Mouse (Mus musculus) cerebellum, postnatal 25 days (tissue): ENCODE measurements around the gene Lamtor2.

Experiments
- DNase-seq, 2 experiments: peaks; one replicate each; pipeline ENCODE4 v3.0.0; 2021; ENCODE audit warnings: mixed read lengths in 2 of 2

The Lamtor2 gene

DNA sequence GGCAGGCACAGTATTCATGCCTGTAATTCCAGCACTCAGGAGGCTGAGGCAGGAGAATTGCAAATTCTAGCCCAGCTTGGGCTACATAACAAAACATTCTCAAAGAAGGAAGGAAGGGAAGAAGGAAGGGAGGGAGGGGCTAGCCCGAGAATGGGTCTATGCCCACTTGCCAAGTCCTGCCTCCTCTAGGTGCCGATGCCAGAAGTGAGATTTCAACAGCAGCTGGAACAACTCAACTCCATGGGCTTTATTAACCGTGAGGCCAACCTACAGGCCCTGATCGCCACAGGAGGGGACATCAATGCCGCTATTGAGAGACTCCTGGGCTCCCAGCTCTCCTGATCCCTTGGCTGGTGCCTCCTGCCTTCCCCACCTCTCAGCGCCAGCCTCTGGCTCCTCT is 15.0 kb upstream of the Lamtor2 start:
- DNase-seq: no peak

DNA sequence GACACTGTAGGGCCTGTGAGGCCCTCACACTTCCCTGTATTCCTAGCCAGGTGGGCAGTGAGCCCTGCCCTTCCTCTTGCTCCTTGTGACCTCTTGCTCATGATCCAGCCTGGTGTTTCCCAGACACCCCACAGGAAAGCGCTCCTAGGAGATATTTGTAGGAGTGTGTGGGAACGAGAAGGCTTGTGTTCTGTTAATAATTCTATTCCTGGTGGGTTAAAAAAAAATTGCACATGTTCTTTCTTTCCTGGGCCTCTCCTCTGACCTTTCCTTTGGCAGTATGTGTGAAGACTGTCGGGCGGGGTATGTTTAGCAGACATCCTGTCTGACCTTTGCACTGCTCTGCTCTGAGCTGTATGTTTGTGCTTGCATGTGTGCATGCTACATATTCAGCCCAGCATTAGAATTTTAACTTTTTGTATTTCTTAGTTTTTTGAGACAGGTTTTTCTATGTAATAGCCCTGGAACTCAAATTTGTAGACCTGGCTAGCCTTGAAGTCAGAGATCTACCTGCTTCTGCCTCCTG is 13.7 kb upstream of the Lamtor2 start:
- no peak for DNase-seq

DNA sequence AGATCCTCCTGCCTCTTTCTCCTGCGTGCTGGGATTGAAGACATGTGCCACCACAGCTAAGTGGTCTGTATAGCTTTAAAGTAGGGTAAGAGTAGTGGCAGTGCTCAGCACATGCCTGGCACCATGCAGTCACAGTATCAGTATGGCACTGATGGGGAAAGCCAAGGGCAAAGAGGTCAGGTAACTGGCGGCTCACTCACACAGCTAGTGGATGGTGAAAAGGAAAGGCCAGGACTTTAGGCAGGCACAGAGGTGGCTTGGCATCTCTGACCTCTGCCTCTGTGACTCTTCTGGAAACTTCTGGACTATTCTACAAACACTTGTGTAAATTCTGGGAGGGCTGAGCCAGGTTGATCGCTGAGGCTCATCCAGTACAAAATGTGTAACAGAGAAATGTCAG is 13.2 kb upstream of the Lamtor2 start:
- no peak for DNase-seq

GRCm38 (mm10) chr3:88563966-88564365 is 11.1 kb upstream of the Lamtor2 start:
- DNase-seq: no peak

DNA sequence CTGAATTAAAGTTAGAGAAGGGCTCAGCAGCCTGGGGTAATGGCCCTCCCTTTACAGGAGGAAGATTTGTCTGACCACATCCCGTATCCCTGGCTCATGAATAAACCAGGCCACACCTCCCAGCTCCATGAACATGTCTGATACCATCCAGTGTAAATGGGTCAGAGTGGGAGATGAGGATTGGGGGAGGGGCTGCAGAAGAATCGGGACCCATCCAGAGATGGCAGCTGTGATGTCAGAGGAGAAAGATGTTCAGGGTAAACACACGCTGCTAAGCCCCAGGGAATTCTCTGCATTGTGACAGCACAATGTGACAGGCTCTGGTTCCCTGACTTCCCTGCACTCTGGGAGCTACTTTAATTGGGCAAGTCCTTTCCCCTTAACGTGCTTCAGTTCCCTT is 10.6 kb upstream of the Lamtor2 start:
- peak in 1 of 2 experiments; percentile 4 for DNase-seq

GRCm38 (mm10) chr3:88561989-88562388 is 9.1 kb upstream of the Lamtor2 start:
- peak in 1 of 2 experiments; percentile 45 for DNase-seq

- DNase-seq: no peak
Observed at GRCm38 (mm10) chr3:88559596-88559995, 6.7 kb upstream of the Lamtor2 start.

GRCm38 (mm10) chr3:88556616-88557015 is 3.7 kb upstream of the Lamtor2 start:
- DNase-seq: no peak

DNA sequence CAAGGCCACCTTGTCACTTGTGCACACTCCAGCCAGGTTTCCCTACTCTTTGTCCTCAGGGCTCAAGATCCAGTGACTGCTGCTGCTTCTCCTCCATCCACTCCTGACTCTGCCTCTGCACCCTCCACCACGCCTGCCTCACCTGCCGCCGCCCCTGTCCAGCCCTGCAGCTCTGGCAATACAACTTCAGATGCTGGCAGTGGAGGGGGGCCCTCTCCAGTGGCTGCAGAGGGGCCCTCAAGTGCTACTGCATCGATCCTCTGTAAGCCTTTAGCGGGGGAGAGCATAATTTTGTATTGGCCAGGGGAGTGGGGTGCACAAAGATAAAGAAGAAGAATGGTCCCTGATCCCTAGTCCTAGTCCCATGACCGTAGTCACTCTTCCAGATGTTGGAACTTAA is 2.9 kb upstream of the Lamtor2 start:
- DNase-seq: peak in 1 of 2 experiments; percentile 29

DNA sequence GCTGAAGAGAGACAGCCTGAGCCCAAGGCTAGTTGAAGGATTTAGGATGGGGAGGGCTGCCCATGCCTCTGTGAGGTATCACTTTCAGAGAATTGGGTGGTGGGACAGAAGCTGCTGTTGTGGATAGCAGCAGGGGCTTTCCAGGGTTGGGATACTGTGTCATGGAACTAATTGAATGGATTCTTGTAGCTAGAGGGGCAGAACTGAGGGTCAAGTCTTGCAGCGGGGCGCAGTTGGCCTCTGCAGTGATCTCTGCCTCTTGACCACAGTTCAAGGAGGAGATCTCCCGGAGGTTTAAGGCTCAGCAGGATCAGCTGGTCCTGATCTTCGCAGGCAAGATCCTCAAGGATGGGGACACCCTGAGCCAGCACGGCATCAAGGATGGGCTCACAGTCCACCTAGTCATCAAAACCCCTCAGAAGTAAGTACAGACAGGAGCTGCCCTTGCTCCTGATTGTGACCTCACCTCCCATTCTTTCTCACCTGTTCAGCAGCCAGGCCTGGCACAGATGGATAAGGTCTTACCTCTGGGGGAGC is 2.3 kb upstream of the Lamtor2 start:
- DNase-seq: peak; percentile 7 to 21

DNA sequence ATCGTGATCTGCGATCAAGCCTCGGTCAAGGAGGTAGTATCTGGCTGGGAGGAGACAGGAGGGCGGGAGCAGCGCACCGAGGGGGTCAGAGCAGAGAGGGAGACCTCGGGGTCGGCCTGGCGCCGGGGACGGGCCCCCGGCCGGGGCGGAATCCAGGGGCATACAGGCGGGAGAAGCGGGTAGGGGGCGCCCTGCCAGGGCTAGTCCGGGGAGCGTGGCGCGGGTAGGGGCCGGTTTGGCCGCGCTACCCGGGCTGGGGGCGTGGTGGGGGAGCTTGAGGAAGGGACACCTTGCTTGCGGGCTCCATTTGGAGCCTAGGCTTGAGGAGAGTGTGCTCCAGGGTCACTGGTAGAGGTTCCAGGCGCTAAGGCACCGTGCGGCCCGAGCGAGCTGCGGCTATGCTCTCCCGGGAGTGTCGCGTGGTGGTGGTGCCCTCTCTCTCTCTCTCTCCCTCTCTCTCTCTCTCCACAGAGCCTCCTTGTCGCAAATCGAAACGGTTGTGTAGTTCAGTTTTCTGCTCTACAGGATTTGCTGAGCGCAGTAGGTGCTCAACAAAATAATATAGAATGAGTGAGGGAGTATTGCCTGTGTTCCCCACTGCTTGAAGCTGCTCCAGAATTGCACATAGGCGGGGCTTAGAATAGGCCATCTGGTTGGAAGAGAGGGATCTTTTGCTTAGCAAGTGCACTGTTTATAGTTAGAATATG is 1.2 kb upstream of the Lamtor2 start:
- DNase-seq: peak in 1 of 2 experiments; percentile 79

- peak; percentile 95 for DNase-seq
Observed at GRCm38 (mm10) chr3:88553525-88553879, 628 bp upstream of the Lamtor2 start, which contains the start of gene Ubqln4. Ubqln4 (plus strand) TSS chr3:88553758.

GRCm38 (mm10) chr3:88552082-88552645 is 710 bp downstream of the Lamtor2 start:
- no peak for DNase-seq

GRCm38 (mm10) chr3:88551586-88551985 is 1.3 kb downstream of the Lamtor2 start:
- DNase-seq: no peak

- no peak for DNase-seq
Observed at GRCm38 (mm10) chr3:88548180-88548917, 4.5 kb downstream of the Lamtor2 start, which contains the start of gene Rab25. Rab25 (minus strand) TSS chr3:88548300.

DNA sequence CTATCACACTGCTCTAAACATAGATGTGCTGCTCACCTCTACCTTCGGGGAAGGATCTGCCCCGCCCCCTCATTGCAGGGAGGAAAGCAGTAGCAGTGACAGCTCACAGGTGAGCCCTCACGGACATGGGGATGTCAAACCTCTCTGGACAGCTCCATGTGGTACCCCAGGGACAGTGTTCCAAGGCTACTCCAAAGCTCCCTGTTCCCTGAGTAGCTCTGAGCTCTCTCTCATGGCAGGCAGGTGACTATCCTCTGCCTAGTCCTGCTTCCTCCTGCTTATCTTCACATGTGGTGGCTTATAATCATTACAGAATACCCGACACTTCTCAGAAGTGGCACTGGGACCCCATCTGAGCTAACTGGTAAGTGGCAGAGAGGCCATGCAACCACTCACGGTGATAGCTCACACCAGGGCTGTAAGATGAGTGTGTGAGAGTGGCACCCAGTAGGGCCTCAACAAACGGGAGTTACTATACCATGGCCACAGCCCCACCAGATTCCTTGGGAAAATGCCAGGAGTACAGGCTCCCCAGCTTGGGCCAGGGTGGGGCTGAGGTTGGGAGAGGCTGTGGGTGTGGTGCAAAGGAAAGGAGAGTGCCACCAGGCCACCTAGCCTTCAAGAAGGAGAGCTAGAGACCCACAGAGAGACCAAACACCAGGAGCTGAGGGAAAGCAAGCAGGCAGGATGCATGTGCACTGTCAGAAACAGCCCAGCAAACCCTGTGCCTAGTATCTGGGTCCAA is 6.0 kb downstream of the Lamtor2 start:
- no peak for DNase-seq

DNA sequence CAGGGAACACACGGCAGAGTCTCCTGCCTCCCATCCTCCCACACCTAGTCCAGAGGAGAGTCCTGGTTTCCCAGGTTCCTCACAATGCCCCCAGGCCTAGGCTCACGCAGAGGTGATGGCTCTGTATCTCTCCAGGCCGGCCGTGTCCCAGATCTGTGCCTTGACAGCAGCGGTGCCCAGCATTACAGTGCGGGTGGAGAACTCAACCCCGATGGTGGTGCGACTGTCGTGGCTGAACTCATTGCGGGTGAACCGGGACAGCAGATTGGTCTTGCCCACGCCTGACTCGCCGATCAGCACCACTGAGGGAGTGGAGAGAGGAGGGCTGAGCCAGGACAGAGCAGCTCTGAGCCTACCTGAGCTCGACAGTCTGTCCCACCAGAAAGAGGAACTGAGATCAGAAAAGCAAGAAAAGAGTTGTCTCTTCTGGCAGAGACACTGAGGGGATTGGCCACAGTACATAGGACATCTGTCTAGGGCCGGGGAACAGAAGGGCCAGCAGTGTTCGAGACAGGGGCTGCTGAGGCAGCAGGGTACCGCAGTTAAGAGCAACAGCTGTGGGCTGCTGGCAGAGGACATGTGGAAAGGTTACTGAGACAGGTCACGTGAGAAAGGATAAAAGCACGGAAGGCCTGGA is 7.8 kb downstream of the Lamtor2 start:
- DNase-seq: peak in 1 of 2 experiments; percentile 34

- DNase-seq: peak; percentile 62 to 70
Observed at GRCm38 (mm10) chr3:88544514-88544913, 8.4 kb downstream of the Lamtor2 start.

DNA sequence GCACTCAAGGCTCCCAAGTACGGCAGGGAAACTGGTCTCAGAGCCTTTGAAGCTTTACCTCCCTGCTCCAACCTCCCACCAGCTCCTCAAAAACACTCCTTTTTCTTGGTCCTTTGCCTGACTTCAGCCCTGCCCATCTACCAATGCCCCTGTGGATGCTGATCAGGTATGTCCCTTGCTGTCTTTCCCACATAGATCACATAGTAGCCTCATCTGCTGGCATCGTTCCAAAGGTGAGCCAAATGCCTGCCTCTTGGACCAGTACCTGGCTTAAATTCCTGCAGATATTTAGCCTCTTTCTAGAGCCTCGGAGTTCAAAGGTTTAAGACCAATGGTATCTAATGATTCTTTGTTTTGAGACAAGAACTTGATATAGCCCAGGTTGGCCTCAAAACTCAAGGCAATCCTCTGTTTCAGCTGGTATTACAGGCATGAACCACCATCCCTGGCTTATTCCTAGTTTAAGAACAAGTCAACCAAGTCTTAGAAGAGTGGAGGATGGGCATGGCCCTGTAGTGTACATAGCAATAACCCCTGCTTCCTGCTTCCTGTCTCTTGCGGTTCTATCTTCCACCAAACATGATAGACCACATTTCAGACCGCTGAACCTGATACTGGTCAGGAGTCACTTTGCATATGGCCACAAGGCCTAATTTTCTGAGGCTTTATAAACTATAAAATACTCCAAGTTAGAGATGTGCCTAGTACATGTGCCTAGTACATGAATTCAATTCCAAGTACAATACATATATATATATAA is 9.0 kb downstream of the Lamtor2 start:
- peak in 1 of 2 experiments; percentile 55 for DNase-seq

- DNase-seq: no peak
Observed at GRCm38 (mm10) chr3:88543174-88543573, 9.7 kb downstream of the Lamtor2 start.

DNA sequence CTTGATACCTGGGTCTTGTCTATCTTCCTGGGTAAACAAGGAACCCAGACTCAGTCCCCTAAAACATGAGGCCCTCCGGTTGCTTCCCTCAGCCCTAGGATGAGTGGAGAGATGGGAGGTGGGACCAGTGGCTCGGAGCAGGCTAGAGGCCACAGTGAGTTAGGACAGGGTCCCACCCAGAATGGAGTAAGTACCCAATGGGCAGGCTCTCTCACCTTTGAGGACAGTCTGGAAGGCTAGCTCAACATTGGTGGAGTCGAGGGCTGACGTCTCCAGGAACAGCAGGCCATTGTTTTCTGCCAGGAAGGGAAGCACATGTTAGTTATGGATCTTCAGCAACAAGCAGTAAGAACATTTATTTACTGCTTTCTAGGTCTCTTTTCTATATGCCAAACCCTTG is 10.4 kb downstream of the Lamtor2 start:
- no peak for DNase-seq
